Mouse (Mus musculus) neural tube, embryonic 11.5 days (tissue): ENCODE data around the gene Sap25. TPM values are rescaled to one million over a fixed set of nuclear protein-coding genes. Genes with fewer than 3 reads are reported as not detected.
A peak's percentile ranks its signal among the peaks of the same experiment; 100 is the strongest.

Experiments
- ATAC-seq: fragments of 200-750 bp; cut with Nextera tagmentation; 2 replicates; pipeline ENCODE4 v1.8.0; 2017; ENCODE audit warnings: moderate number of reproducible peaks, mild to moderate bottlenecking, moderate TSS enrichment, moderate library complexity; ENCODE audit not compliant: insufficient read depth, low FRiP score, low TSS enrichment
- DNase-seq: peaks from one replicate; pipeline ENCODE4 v3.0.0-alpha.2; 2015; ENCODE audit warnings: low spot score
- H3K27ac ChIP-seq: fragments of 300-500 bp; sonication (generic); 2 replicates; pipeline ENCODE4 v1.5.1; 2014; ENCODE audit warnings: low read depth, mild to moderate bottlenecking, low read length
- H3K27me3 ChIP-seq: fragments of 300-500 bp; sonication (generic); 2 replicates; pipeline ENCODE4 v1.6.1; 2014; ENCODE audit warnings: mild to moderate bottlenecking, low read length, mixed read lengths; ENCODE audit not compliant: control insufficient read depth, insufficient read depth
- H3K36me3 ChIP-seq: fragments of 300-500 bp; sonication (generic); 2 replicates; pipeline ENCODE4 v1.6.1; 2014; ENCODE audit warnings: mild to moderate bottlenecking, low read length, moderate library complexity, mixed read lengths; ENCODE audit not compliant: control insufficient read depth, insufficient read depth
- H3K4me1 ChIP-seq: fragments of 300-500 bp; sonication (generic); 2 replicates; pipeline ENCODE4 v1.6.1; 2014; ENCODE audit warnings: low read length, mixed read lengths; ENCODE audit not compliant: control insufficient read depth, insufficient read depth
- H3K4me2 ChIP-seq: fragments of 300-500 bp; sonication (generic); 2 replicates; pipeline ENCODE4 v1.6.1; 2014; ENCODE audit warnings: low read depth, mild to moderate bottlenecking, moderate library complexity
- H3K4me3 ChIP-seq: fragments of 300-500 bp; sonication (generic); 2 replicates; pipeline ENCODE4 v1.5.1; 2014; ENCODE audit warnings: low read depth, low read length
- H3K9ac ChIP-seq: fragments of 300-500 bp; sonication (generic); 2 replicates; pipeline ENCODE4 v1.6.1; 2014; ENCODE audit warnings: mild to moderate bottlenecking, low read length
- H3K9me3 ChIP-seq: fragments of 300-500 bp; sonication (generic); 2 replicates; pipeline ENCODE4 v1.6.1; 2016; ENCODE audit warnings: low read length; ENCODE audit not compliant: control insufficient read depth
- WGBS: fragments of 180-500 bp; shearing (Covaris S2); extraction: QIAGEN DNeasy Blood & Tissue Kit; methylation state at CpG from one replicate; pipeline ENCODE4 v1.1.7; 2014; 5-methylcytosine and 5-hydroxymethylcytosine counted together
- polyA plus RNA-seq: library from polyadenylated mRNA; unstranded; fragments of >200 nt; fragmentation: Nextera tagmentation; extraction: Ambion mirVana; gene quantifications from 2 replicates; pipeline ENCODE4 v1.2.1, GENCODE M21; 2014

The Sap25 gene
- polyA plus RNA-seq: 5.6 and 6.0 TPM in 2 replicates

- H3K4me2 ChIP-seq: no peak within 1 kb of the TSS
- H3K4me3 ChIP-seq: no peak within 1 kb of the TSS
- H3K9ac ChIP-seq: no peak within 1 kb of the TSS
- H3K36me3 ChIP-seq: peaks cover 19% of the 10 kb centered on the region
- no peaks in the 10 kb centered on the region for H3K9me3 ChIP-seq
- peaks cover 28% of the 10 kb centered on the region for H3K27me3 ChIP-seq
- H3K27ac ChIP-seq: no peak within 1 kb of the TSS
- WGBS: 89% methylated on average over 19 of the region's 19 CpGs
- no peak for DNase-seq
- no peaks in the 10 kb centered on the region for H3K4me1 ChIP-seq
- no peak for ATAC-seq
Measured at GRCm38 (mm10) chr5:137641054-137641453, at the start of gene Sap25. TSS of gene Sap25 (plus strand) at chr5:137641334.

GRCm38 (mm10) chr5:137595921-137596320 is 45.2 kb upstream of the Sap25 start:
- no peaks in the 10 kb centered on the region for H3K9me3 ChIP-seq
- 72% methylated on average over 7 of the region's 7 CpGs for WGBS
- no peak overlapping the region for H3K27ac ChIP-seq
- no peak overlapping the region for H3K9ac ChIP-seq
- H3K27me3 ChIP-seq: no peaks in the 10 kb centered on the region
- no peak for ATAC-seq
- H3K4me2 ChIP-seq: no peak overlapping the region
- H3K4me1 ChIP-seq: peaks cover 10% of the 10 kb centered on the region; the same call in 1 of the 2 replicates
- no peak overlapping the region for H3K4me3 ChIP-seq
- no peak for DNase-seq
- peaks cover 2% of the 10 kb centered on the region; the same call in 1 of the 2 replicates for H3K36me3 ChIP-seq

GRCm38 (mm10) chr5:137596601-137597261 is 44.4 kb upstream of the Sap25 start:
- no peak overlapping the region for H3K9ac ChIP-seq
- 29% methylated on average over 26 of the region's 30 CpGs for WGBS
- no peaks in the 10 kb centered on the region for H3K9me3 ChIP-seq
- H3K4me3 ChIP-seq: no peak overlapping the region
- no peaks in the 10 kb centered on the region for H3K27me3 ChIP-seq
- H3K4me1 ChIP-seq: peaks cover 10% of the 10 kb centered on the region; the same call in 1 of the 2 replicates
- H3K4me2 ChIP-seq: peak overlapping the region; percentile 26; the same call in 1 of the 2 replicates
- no peak for ATAC-seq
- peaks cover 2% of the 10 kb centered on the region; the same call in 1 of the 2 replicates for H3K36me3 ChIP-seq
- DNase-seq: no peak
- no peak overlapping the region for H3K27ac ChIP-seq

- Histone ChIP-seq H3K27ac (no peak overlapping the region), H3K9ac (no peak overlapping the region), H3K9me3 (no peaks in the 10 kb centered on the region), H3K36me3 (peaks cover 2% of the 10 kb centered on the region; the same call in 1 of the 2 replicates), H3K27me3 (no peaks in the 10 kb centered on the region), H3K4me3 (no peak overlapping the region), H3K4me2 (no peak overlapping the region), H3K4me1 (peaks cover 10% of the 10 kb centered on the region; the same call in 1 of the 2 replicates)
- no peak for ATAC-seq
- 93% methylated on average over 6 of the region's 6 CpGs for WGBS
- DNase-seq: no peak
Measured at GRCm38 (mm10) chr5:137597625-137598024, 43.5 kb upstream of the Sap25 start.

- peaks cover 10% of the 10 kb centered on the region; the same call in 1 of the 2 replicates for H3K4me1 ChIP-seq
- H3K4me3 ChIP-seq: no peak overlapping the region
- no peak overlapping the region for H3K9ac ChIP-seq
- no peaks in the 10 kb centered on the region for H3K9me3 ChIP-seq
- WGBS: 92% methylated on average over 2 of the region's 2 CpGs
- DNase-seq (no peak), ATAC-seq (no peak)
- no peak overlapping the region for H3K4me2 ChIP-seq
- no peaks in the 10 kb centered on the region for H3K27me3 ChIP-seq
- H3K27ac ChIP-seq: no peak overlapping the region
- H3K36me3 ChIP-seq: peaks cover 2% of the 10 kb centered on the region; the same call in 1 of the 2 replicates
Measured at GRCm38 (mm10) chr5:137598100-137598826, 42.9 kb upstream of the Sap25 start.

- WGBS: 60% methylated on average over 9 of the region's 9 CpGs
- ATAC-seq (no peak), DNase-seq (no peak)
- peak overlapping the region; percentile 40 for H3K4me3 ChIP-seq
- no peaks in the 10 kb centered on the region for H3K9me3 ChIP-seq
- no peak overlapping the region; the same call in 1 of the 2 replicates for H3K9ac ChIP-seq
- H3K27ac ChIP-seq: no peak overlapping the region
- peak overlapping the region; percentile 75 for H3K4me2 ChIP-seq
- H3K4me1 ChIP-seq: peaks cover 10% of the 10 kb centered on the region; the same call in 1 of the 2 replicates
- no peaks in the 10 kb centered on the region for H3K27me3 ChIP-seq
- peaks cover 2% of the 10 kb centered on the region; the same call in 1 of the 2 replicates for H3K36me3 ChIP-seq
Measured at GRCm38 (mm10) chr5:137599600-137599999, 41.5 kb upstream of the Sap25 start.

- Histone ChIP-seq H3K4me2 (peak overlapping the region; percentile 75), H3K4me3 (peak overlapping the region; percentile 40), H3K9me3 (no peaks in the 10 kb centered on the region), H3K36me3 (peaks cover 2% of the 10 kb centered on the region; the same call in 1 of the 2 replicates), H3K27ac (0 out of 2 replicates have a peak overlapping the region, but pooled peaks have one; percentile 65), H3K9ac (peak overlapping the region; percentile 69), H3K27me3 (no peaks in the 10 kb centered on the region), H3K4me1 (peaks cover 10% of the 10 kb centered on the region; the same call in 1 of the 2 replicates)
- WGBS: 3% methylated on average over 19 of the region's 19 CpGs
- ATAC-seq (peak; percentile 71), DNase-seq (no peak)
Measured at GRCm38 (mm10) chr5:137600281-137600618, 40.9 kb upstream of the Sap25 start.

DNA sequence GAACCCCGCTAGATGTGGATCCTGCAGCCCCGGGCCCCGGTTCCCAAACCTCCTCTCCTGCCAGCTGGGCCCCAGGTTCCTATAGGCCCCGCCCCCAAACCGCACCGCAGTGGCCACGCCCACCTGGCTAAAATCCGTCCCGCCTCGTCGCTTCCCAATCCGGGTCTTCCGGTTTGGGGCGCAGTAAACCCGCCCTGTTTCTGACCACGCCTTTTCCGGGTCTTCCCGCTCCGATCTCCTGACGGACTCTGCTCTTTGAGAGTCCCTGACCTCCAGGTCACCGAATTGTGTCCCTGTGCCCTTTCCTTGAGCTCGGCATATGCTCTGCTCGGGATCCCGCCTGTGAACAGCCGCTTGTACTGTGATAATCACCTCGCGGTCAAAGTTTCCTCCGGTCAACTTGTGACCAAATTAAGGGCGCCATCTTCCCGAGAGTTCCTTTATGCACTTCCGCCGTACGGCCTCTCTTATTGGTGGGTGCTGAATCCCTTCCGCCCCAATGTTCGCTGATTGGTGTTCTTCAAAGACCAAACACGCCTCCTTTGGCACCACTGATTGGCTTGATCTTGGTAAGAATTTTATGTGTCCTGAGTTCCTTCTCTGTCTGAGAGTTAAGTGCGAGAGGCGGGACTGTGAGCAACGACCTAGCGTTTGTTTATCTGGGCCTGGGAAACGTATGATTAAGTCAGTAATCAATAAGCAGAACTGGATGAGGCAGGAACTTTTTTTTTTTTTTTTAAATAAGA is 40.3 kb upstream of the Sap25 start, which contains the start of gene Mospd3:
Gene Mospd3, minus strand, starts transcription at position 440 of the 746 bp plus-strand sequence.
- H3K4me2 ChIP-seq: peak within 1 kb of the TSS; percentile 75
- H3K27ac ChIP-seq: peak within 1 kb of the TSS; percentile 65; the same call in 1 of the 2 replicates
- ATAC-seq (peak; percentile 95), DNase-seq (peak; percentile 96)
- peak within 1 kb of the TSS; percentile 69 for H3K9ac ChIP-seq
- WGBS: 0% methylated on average over 41 of the region's 41 CpGs
- H3K9me3 ChIP-seq: no peaks in the 10 kb centered on the region
- H3K4me1 ChIP-seq: peaks cover 10% of the 10 kb centered on the region; the same call in 1 of the 2 replicates
- no peaks in the 10 kb centered on the region for H3K27me3 ChIP-seq
- H3K36me3 ChIP-seq: peaks cover 2% of the 10 kb centered on the region; the same call in 1 of the 2 replicates
- peak within 1 kb of the TSS; percentile 40 for H3K4me3 ChIP-seq
